Mouse (Mus musculus) brain, adult 2 months (tissue): ENCODE data around the gene Casd1.

Experiments used
- DNase-seq: peaks from one replicate; pipeline ENCODE4 v3.0.0; 2011; ENCODE audit warnings: low read depth, low spot score

The Casd1 gene

GRCm38 (mm10) chr6:4600658-4601296 is at the start of gene Casd1:
Casd1 (plus strand) TSS chr6:4600839.
- peak; percentile 83 for DNase-seq

- DNase-seq, result no peak
These were observed 45.3 kb upstream of the Casd1 start for GRCm38 (mm10) chr6:4555366-4555765.

DNA sequence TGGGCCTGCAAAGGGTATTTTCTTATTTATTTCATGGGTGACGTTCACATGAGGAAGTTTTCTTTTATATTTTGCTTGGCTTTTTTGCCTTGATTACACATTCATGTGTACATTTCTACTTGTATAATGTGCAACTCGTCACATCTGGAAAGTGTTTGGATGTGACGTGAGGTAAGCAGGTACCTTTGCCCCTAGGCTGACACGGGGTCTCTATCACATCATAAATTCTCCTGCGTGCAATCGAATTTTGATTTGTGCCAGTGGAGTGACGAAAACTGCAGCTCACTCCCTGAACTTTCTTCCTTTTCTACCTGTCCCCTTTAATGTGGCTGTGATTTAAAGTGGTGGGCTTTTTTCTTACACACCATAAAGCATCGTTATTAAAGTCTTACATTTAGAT is 43.6 kb upstream of the Casd1 start:
- no peak for DNase-seq

GRCm38 (mm10) chr6:4557678-4558077 is 43.0 kb upstream of the Casd1 start:
- DNase-seq, result peak; percentile 69

- no peak for DNase-seq
These were observed 39.5 kb upstream of the Casd1 start for GRCm38 (mm10) chr6:4561156-4561555.

DNA sequence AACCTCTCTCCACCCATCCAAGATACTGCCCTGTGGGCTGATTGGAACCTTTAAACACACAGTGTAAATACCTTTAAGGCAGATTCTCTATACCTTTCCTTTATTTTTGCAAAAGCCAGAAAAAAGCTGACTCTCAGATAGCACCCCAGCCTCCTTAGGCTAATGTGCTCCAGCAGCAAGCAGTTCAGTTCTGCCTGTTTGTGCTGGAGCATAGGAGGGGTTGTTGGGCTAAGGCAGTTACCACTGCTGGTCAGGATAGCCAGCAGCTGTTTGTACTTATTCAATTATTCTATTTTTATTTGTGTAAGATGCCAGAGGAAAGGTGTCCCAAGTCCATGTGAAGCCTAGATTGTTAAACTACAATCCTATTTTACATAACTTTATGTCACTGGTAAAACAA is 39.0 kb upstream of the Casd1 start:
- DNase-seq, result no peak

- DNase-seq, result peak; percentile 50
These were observed 38.2 kb upstream of the Casd1 start for GRCm38 (mm10) chr6:4562401-4562800.

DNA sequence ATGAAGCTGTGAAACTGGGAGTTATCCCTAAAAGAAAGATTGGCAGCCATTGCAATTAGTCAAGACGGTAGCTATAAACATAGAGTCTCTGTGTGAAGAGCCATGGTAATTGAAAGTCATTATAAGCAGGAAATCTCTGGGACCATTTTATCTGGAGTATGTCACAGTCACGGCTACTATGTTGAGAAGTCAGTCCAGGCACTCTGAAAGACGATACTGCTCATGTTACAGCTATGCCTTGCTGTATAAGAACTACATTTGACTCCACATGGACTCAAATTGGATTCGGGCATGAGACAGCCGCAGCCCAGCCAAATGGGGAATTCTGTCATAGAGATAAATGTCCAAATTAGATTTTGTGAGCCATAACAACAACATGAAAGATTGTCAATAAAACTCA is 37.2 kb upstream of the Casd1 start:
- DNase-seq, result no peak

GRCm38 (mm10) chr6:4570412-4570811 is 30.2 kb upstream of the Casd1 start:
- DNase-seq, result no peak

DNA sequence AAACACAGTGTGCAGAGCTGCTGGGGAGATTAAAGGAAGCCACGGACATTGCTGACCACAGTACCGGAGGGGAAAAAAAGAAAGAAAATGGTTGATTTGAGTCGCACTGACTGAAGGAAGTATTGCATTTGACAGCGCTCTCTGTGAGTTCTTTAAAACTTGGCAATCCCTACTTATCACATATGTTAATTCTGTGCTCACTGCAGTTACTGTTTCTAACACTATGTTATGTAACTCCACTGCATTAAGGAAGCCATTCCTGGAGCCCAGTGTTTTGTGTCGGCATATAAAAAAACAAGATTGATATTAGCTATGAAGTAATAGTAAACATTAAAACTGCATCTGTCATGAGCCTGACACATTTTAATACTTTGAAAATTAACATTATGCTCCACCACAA is 22.9 kb upstream of the Casd1 start:
- peak; percentile 38 for DNase-seq

- peak; percentile 38 for DNase-seq
These were observed 22.3 kb upstream of the Casd1 start for GRCm38 (mm10) chr6:4578343-4578742.

- no peak for DNase-seq
These were observed 21.0 kb upstream of the Casd1 start for GRCm38 (mm10) chr6:4579620-4580019.

- no peak for DNase-seq
These were observed 17.2 kb upstream of the Casd1 start for GRCm38 (mm10) chr6:4583485-4583884.

DNA sequence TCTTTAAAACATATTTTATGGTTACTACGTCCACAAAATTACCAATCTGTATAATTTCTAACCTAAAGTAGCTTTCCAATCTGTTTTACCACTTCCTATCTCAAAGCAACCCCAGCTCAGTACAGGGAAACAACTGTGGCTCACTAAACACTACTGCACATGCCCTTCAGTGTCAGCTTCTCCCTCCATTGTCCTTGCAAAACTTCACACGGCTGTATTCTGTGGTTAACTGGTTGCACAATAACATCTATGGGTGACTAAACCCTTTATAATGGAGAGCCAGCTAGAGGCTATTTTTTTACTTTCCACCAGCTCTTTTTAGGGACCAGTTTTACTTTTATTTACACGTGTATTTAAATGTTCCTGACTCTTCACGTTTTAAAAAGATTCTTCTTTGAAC is 12.7 kb upstream of the Casd1 start:
- no peak for DNase-seq

GRCm38 (mm10) chr6:4588722-4589121 is 11.9 kb upstream of the Casd1 start:
- no peak for DNase-seq

GRCm38 (mm10) chr6:4590089-4590488 is 10.6 kb upstream of the Casd1 start:
- DNase-seq, result no peak

DNA sequence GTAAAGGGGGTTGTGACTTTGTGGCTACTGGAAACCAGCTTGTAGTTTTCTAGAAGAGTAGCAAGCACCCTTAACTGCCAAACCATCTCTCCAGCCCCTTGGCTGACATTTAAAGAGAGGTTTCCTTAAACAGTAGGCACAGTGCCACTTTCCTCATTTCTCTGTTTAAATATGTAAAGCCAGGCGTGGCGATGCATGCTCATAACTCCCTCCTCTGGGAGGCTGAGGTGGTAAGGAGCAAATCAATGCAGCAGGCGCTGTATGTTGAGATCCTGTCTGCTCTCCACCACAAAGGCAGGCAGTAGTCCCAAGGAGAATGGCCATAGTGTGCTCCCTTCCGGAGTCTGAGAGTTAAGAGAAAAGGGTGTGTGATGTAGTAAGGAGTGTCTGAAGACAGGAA is 2.9 kb upstream of the Casd1 start:
- no peak for DNase-seq

DNA sequence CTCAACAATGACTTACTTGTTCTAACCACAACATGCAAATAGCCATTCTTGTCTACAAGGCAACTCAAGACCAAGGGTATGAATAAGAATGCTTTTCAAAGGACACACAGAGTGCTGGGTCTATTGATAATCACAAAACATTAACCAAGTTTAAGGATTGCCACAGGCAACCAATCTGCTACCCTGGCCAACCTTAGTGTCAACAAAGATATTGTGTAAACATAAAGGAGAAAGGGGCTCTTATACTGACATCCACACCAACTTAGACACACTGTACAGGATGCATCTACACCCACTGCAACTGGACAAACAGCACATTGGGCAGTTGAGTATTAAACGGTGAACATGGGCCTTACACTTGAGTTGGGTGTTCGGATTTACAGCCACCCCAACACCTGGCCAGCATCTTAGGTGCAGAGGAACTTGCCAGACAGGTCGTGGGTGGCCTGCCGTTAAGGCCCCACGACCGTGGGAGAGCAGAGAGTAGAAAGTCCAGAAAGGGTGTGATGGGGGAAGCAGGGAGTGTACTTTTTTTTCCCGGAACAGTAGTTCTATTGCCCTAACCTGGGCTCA is 468 bp upstream of the Casd1 start:
- no peak for DNase-seq

GRCm38 (mm10) chr6:4601297-4601931 is 775 bp downstream of the Casd1 start:
- peak; percentile 24 for DNase-seq

DNA sequence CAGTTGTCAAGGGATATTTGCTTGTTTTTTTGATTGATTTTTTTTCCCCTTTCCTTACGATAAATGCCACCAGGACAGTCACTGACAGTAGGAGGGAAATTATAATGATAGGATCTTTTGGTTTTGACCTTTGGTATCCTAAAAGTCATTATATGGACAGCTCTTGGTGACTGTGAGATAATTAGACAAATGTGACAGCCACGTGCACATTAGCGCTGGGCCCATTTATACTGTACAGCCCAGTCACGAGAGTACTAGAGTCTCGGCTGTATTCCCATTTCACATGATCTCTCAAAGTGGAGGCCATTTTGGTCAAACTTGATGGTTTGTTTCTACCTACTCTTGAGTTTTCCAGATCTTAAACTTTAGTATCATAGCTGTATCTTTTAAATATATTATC is 1.4 kb downstream of the Casd1 start:
- no peak for DNase-seq

- no peak for DNase-seq
These were observed 5.8 kb downstream of the Casd1 start for GRCm38 (mm10) chr6:4606394-4606793.

GRCm38 (mm10) chr6:4610216-4610896 is 9.7 kb downstream of the Casd1 start:
- DNase-seq, result no peak

- no peak for DNase-seq
These were observed 11.2 kb downstream of the Casd1 start for GRCm38 (mm10) chr6:4611853-4612252.
